Mouse (Mus musculus): Measurements from ENCODE around the gene Fndc3b. TPM values are rescaled to one million over a fixed set of nuclear protein-coding genes. Genes with fewer than 3 reads are reported as not detected.

The Fndc3b gene
- polyA plus RNA-seq, 1 experiment from 2014 or later, result 8.2 TPM

DNA sequence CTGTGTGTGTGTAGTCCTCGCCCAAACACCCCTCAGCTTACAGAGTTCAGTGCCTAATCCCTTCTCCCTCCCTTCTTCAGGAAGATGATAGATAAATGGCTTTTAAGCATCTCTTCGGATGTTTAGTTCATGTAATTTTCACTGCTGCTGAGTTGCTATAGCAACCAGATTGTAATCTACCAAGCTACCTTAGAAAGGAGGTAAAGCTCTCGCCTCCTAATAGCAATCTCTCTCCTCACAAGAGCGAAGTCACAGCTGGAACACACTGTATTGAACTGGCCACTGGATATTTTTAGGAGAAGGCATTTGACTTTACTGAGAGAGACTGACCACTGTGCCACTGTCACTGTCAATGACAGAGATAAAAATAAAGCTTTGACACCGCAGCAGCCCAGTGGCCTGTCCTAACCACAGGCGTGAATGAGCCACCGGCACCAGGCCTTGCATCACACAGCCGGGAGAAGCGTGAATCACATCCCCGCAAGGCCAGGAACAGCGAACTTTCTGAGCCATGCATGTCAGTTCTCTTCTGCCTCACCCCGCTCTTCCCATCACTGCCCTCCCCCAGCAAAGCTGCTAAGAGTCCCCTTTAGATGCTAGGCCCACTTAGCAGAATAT, 86.0 kb downstream of the Fndc3b start:
- Histone ChIP-seq H3K9ac (ENCODE audit: low read depth, low read length) (no peak overlapping the region; the same call in 1 of the 2 replicates), H3K4me3 (ENCODE audit: low read depth, low read length) (no peak overlapping the region), H3K36me3 (ENCODE audit: control insufficient read depth, insufficient read depth, low read length) (no peaks in the 10 kb centered on the region), H3K4me1 (ENCODE audit: control insufficient read depth, insufficient read depth, low read length) (peaks cover 27% of the 10 kb centered on the region), H3K9me3 (replicated peaks; ENCODE audit: control insufficient read depth, low read length, poor library complexity, severe bottlenecking) (no peaks in the 10 kb centered on the region), H3K4me2 (ENCODE audit: low read length) (no peak overlapping the region), H3K27me3 (ENCODE audit: control insufficient read depth, insufficient read depth, low read depth, low read length) (no peaks in the 10 kb centered on the region), H3K27ac (ENCODE audit: low read length) (peak overlapping the region; percentile 71)
- ATAC-seq, result peak; percentile 73
- WGBS, result 57% methylated on average over 12 of the region's 12 CpGs

DNA sequence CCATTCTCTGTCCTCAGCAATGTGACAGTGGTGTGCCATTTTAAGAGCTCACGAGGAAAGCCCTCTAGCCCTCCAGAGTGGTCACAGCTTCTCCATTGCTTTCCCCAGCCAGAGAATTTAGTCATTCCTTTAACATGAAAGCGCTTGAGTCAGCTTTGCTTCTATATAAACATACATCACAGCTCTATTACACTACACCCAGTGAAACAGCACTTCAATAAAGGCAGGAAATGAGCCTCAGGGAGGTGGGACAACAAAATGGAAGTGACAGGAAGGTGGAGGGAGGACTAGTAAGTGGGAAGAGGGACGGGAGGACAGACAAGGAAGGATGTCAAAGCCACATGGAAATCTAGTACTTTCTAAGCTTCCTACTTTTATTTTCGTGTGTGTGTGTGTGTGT, 88.7 kb downstream of the Fndc3b start:
- Histone ChIP-seq H3K4me2 (ENCODE audit: low read length) (no peak overlapping the region), H3K4me1 (ENCODE audit: control insufficient read depth, insufficient read depth, low read length) (peaks cover 27% of the 10 kb centered on the region)
- WGBS, result 70% methylated on average over 4 of the region's 4 CpGs

DNA sequence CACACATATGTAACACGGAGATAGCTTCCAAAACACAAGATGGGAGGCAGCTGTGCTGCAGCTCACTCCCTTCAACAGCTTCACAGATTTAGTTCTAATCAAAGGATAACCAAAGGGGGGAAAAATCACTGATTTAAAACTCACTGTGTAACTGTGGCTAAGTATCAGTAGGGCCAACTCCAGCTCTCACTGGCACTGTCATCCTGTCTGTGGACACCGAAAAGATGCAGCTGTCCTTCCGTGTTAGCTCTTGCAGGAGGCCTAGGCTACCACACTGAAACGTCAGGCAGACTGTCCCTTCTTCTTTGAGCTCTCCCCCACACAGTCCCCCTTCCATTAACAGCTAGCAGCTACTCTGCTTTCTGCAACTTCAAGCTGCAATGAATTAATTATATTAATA, 89.9 kb downstream of the Fndc3b start:
- Histone ChIP-seq H3K4me2 (ENCODE audit: low read length) (no peak overlapping the region), H3K27me3 (ENCODE audit: control insufficient read depth, insufficient read depth, low read depth, low read length) (no peaks in the 10 kb centered on the region), H3K4me1 (ENCODE audit: control insufficient read depth, insufficient read depth, low read length) (peaks cover 28% of the 10 kb centered on the region), H3K9me3 (replicated peaks; ENCODE audit: control insufficient read depth, low read length, poor library complexity, severe bottlenecking) (no peaks in the 10 kb centered on the region), H3K27ac (ENCODE audit: low read length) (no peak overlapping the region), H3K36me3 (ENCODE audit: control insufficient read depth, insufficient read depth, low read length) (no peaks in the 10 kb centered on the region), H3K4me3 (ENCODE audit: low read depth, low read length) (no peak overlapping the region), H3K9ac (ENCODE audit: low read depth, low read length) (no peak overlapping the region)
- no peak for ATAC-seq
- 83% methylated on average over 4 of the region's 4 CpGs for WGBS

More for the DNA sequence above, 88.7 kb downstream of the Fndc3b start:
- Histone ChIP-seq H3K27me3 (ENCODE audit: control insufficient read depth, insufficient read depth, low read depth, low read length) (no peaks in the 10 kb centered on the region), H3K9me3 (replicated peaks; ENCODE audit: control insufficient read depth, low read length, poor library complexity, severe bottlenecking) (no peaks in the 10 kb centered on the region), H3K9ac (ENCODE audit: low read depth, low read length) (no peak overlapping the region), H3K36me3 (ENCODE audit: control insufficient read depth, insufficient read depth, low read length) (no peaks in the 10 kb centered on the region), H3K4me3 (ENCODE audit: low read depth, low read length) (no peak overlapping the region), H3K27ac (ENCODE audit: low read length) (no peak overlapping the region)
- no peak for ATAC-seq

DNA sequence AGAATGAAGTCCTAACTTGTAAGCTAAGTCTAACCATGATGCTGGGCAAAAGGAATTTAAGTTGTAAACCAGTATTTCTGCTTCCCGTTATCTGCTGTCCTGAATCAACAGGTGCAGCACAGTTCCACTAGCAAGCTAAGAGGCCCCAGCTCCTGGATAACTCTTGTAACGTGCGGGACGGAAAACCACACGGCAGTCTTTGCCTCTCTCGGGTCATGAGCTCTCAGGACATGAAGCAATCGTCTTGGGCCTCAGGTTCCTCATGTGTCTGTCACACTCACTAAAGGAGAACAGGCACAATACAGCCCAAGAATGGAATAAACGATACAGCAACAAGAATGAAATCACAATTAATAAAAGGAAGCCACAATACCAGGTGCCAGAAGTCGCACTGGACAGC, 93.4 kb downstream of the Fndc3b start:
- Histone ChIP-seq H3K4me1 (ENCODE audit: control insufficient read depth, insufficient read depth, low read length) (peaks cover 7% of the 10 kb centered on the region; the same call in 1 of the 2 replicates), H3K4me3 (ENCODE audit: low read depth, low read length) (no peak overlapping the region), H3K36me3 (ENCODE audit: control insufficient read depth, insufficient read depth, low read length) (no peaks in the 10 kb centered on the region), H3K9me3 (replicated peaks; ENCODE audit: control insufficient read depth, low read length, poor library complexity, severe bottlenecking) (no peaks in the 10 kb centered on the region), H3K9ac (ENCODE audit: low read depth, low read length) (no peak overlapping the region), H3K4me2 (ENCODE audit: low read length) (no peak overlapping the region), H3K27me3 (ENCODE audit: control insufficient read depth, insufficient read depth, low read depth, low read length) (no peaks in the 10 kb centered on the region), H3K27ac (ENCODE audit: low read length) (no peak overlapping the region)
- WGBS, result 87% methylated on average over 9 of the region's 9 CpGs
- no peak for ATAC-seq

DNA sequence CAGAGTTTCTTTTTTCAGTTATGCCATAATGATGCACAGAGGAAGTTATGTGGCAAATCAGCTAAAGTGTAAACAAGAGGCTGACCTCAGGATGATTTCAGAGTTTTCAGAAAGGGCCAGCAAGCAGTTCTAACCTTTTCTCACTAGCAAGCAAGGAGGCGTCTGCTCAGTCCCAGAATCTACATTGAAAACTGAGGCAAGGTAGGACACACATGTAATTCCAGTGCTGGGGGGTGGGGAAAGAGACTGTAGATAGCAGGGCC, 93.9 kb downstream of the Fndc3b start:
- no peak overlapping the region for H3K4me2 ChIP-seq (ENCODE audit: low read length)
- H3K9ac ChIP-seq (ENCODE audit: low read depth, low read length), result no peak overlapping the region
- 76% methylated on average over 1 of the region's 1 CpGs for WGBS
- no peak overlapping the region for H3K4me3 ChIP-seq (ENCODE audit: low read depth, low read length)
- ATAC-seq, result no peak
- no peaks in the 10 kb centered on the region for H3K9me3 ChIP-seq (replicated peaks; ENCODE audit: control insufficient read depth, low read length, poor library complexity, severe bottlenecking)
- no peaks in the 10 kb centered on the region for H3K36me3 ChIP-seq (ENCODE audit: control insufficient read depth, insufficient read depth, low read length)
- H3K27me3 ChIP-seq (ENCODE audit: control insufficient read depth, insufficient read depth, low read depth, low read length), result no peaks in the 10 kb centered on the region
- H3K4me1 ChIP-seq (ENCODE audit: control insufficient read depth, insufficient read depth, low read length), result peaks cover 4% of the 10 kb centered on the region; the same call in 1 of the 2 replicates
- no peak overlapping the region for H3K27ac ChIP-seq (ENCODE audit: low read length)

DNA sequence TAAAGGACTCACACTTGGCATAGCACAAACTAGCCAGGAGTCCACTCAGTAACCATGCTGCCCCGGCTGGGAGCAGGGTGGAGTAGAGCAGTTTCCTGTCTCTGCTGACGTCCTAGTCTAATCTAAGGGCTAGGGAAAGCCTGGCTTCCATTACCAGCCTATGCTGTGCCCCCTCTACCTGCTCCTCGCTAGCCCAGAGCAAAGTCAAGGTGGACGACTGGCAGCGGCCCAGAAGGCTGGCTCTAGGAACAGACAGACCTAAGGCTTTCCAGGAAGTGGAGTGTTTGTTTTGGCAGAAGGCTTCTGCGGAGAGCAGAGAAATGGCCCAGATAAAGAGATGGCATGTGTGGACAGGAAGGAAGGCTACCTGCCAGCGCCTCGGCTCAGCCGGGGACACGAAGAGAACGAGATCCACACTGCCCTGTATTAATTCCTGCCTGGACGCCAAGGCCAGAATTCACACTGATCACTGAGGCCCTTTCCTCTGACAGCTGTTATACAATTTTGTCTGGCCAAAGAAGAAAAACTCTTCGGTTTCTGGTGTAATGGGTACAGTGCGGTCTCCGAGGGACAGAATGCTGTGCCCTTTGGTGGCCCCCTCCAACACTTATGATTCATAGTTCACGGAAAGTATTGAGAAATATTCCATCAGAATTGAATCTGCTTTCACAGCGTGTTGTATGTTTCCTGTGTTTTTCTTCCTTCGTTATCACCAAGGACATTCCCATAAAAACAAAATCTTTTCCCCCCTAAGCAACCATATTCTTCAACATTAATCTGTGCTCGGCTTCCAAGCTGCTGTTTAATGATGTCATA, 94.5 kb downstream of the Fndc3b start:
- no peak overlapping the region for H3K9ac ChIP-seq (ENCODE audit: low read depth, low read length)
- H3K36me3 ChIP-seq (ENCODE audit: control insufficient read depth, insufficient read depth, low read length), result no peaks in the 10 kb centered on the region
- H3K4me1 ChIP-seq (ENCODE audit: control insufficient read depth, insufficient read depth, low read length), result peaks cover 4% of the 10 kb centered on the region; the same call in 1 of the 2 replicates
- 79% methylated on average over 19 of the region's 19 CpGs for WGBS
- H3K9me3 ChIP-seq (replicated peaks; ENCODE audit: control insufficient read depth, low read length, poor library complexity, severe bottlenecking), result no peaks in the 10 kb centered on the region
- H3K4me3 ChIP-seq (ENCODE audit: low read depth, low read length), result no peak overlapping the region
- H3K4me2 ChIP-seq (ENCODE audit: low read length), result no peak overlapping the region
- H3K27me3 ChIP-seq (ENCODE audit: control insufficient read depth, insufficient read depth, low read depth, low read length), result no peaks in the 10 kb centered on the region
- 0 out of 2 replicates have a peak, but pooled peaks have one; percentile 9 for ATAC-seq
- no peak overlapping the region for H3K27ac ChIP-seq (ENCODE audit: low read length)

DNA sequence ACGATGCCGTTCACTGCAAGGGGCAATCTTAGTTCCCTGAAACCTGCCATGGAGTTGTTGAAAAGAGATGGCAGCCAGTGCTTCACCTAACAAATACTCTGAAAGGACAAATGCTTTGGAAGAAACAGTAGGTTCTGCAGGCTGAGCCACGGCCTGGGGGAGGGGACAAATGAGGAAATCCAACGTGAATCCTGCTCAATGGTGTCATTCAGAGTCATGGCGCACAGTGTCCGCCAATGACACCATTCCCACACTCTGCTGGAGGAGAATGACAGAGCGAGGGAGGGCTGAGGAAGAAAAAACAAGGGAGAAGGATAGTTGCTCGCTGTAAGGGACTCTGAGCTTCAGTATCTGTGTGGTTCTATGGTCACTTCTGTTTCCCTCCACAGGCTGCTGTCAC, 95.6 kb downstream of the Fndc3b start:
- H3K9ac ChIP-seq (ENCODE audit: low read depth, low read length), result no peak overlapping the region
- peaks cover 7% of the 10 kb centered on the region; the same call in 1 of the 2 replicates for H3K4me1 ChIP-seq (ENCODE audit: control insufficient read depth, insufficient read depth, low read length)
- H3K9me3 ChIP-seq (replicated peaks; ENCODE audit: control insufficient read depth, low read length, poor library complexity, severe bottlenecking), result no peaks in the 10 kb centered on the region
- H3K4me2 ChIP-seq (ENCODE audit: low read length), result no peak overlapping the region
- no peaks in the 10 kb centered on the region for H3K27me3 ChIP-seq (ENCODE audit: control insufficient read depth, insufficient read depth, low read depth, low read length)
- peak; percentile 43; the same call in 1 of the 2 replicates for ATAC-seq
- WGBS, result 50% methylated on average over 8 of the region's 8 CpGs
- no peak overlapping the region for H3K4me3 ChIP-seq (ENCODE audit: low read depth, low read length)
- H3K27ac ChIP-seq (ENCODE audit: low read length), result no peak overlapping the region
- H3K36me3 ChIP-seq (ENCODE audit: control insufficient read depth, insufficient read depth, low read length), result no peaks in the 10 kb centered on the region

DNA sequence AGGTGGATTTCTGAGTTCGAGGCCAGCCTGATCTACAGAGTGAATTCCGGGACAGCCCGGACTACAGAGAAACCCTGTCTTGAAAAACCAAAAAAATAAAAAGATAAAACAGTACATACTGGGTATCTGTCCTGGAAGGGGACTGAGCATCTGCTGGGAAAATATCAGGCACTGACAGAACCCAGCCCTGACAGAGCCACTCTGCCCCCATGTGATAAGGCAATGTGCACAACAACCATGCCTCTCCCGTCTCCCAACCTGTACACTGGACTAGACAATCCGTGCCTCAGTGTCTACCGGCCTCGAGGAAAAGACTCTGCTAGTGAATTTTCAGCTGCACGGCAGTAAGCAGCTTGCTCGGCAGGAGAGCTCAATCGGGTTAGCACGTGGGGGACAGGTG, 97.3 kb downstream of the Fndc3b start:
- no peaks in the 10 kb centered on the region for H3K36me3 ChIP-seq (ENCODE audit: control insufficient read depth, insufficient read depth, low read length)
- H3K9me3 ChIP-seq (replicated peaks; ENCODE audit: control insufficient read depth, low read length, poor library complexity, severe bottlenecking), result no peaks in the 10 kb centered on the region
- no peaks in the 10 kb centered on the region for H3K27me3 ChIP-seq (ENCODE audit: control insufficient read depth, insufficient read depth, low read depth, low read length)
- no peak overlapping the region for H3K4me2 ChIP-seq (ENCODE audit: low read length)
- no peak overlapping the region for H3K27ac ChIP-seq (ENCODE audit: low read length)
- WGBS, result 90% methylated on average over 11 of the region's 11 CpGs
- no peak for ATAC-seq
- H3K9ac ChIP-seq (ENCODE audit: low read depth, low read length), result no peak overlapping the region
- peaks cover 7% of the 10 kb centered on the region; the same call in 1 of the 2 replicates for H3K4me1 ChIP-seq (ENCODE audit: control insufficient read depth, insufficient read depth, low read length)
- H3K4me3 ChIP-seq (ENCODE audit: low read depth, low read length), result no peak overlapping the region

DNA sequence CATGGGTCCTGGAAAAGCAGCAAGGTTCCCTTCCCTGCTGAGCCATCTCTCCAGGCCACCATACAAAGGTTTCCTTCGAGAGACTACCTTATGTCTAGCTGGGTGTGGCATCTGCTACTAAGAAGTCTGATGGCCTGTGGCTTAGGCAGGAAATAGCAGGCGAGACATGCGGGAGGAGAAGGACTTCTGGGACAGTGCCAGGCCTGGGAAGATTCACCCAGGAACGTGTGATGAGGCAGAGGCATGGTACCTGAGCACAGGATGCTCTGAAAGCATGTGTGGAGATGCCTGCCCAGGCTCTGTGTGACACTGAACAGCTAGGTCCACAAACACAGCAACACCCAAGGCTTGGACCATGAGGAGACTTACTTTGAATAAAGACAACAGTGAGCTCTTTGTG, 98.1 kb downstream of the Fndc3b start:
- H3K9ac ChIP-seq (ENCODE audit: low read depth, low read length), result no peak overlapping the region
- H3K27me3 ChIP-seq (ENCODE audit: control insufficient read depth, insufficient read depth, low read depth, low read length), result no peaks in the 10 kb centered on the region
- WGBS, result 70% methylated on average over 4 of the region's 4 CpGs
- no peaks in the 10 kb centered on the region for H3K9me3 ChIP-seq (replicated peaks; ENCODE audit: control insufficient read depth, low read length, poor library complexity, severe bottlenecking)
- no peak overlapping the region for H3K27ac ChIP-seq (ENCODE audit: low read length)
- peaks cover 7% of the 10 kb centered on the region for H3K4me1 ChIP-seq (ENCODE audit: control insufficient read depth, insufficient read depth, low read length)
- H3K36me3 ChIP-seq (ENCODE audit: control insufficient read depth, insufficient read depth, low read length), result no peaks in the 10 kb centered on the region
- no peak overlapping the region for H3K4me3 ChIP-seq (ENCODE audit: low read depth, low read length)
- ATAC-seq, result no peak
- no peak overlapping the region for H3K4me2 ChIP-seq (ENCODE audit: low read length)
